Mouse (Mus musculus): ENCODE measurements around the gene Cnot4. TPM values are rescaled to one million over a fixed set of nuclear protein-coding genes. Genes with fewer than 3 reads are reported as not detected.

The Cnot4 gene
- polyA plus RNA-seq, 1 experiment = 2.9 TPM

DNA sequence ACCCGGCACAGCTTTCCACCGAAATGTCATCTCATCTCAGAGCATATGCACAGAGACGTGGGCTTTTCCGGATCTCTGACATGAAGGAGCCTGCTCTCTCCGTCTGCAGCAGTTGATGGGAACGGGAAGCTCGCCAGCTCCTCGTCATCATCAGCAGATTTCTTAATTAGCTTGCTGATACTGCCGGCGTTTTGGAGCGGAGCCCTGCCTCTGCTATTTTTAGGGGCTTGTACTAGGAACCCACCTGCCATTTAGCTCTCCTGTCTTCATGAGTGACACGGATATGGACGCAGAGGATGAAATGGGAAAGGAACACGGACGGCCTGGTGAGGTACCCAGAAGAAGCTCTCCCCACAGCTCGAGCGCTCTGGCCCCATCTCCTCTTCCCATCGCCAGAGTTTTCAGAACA, 131.3 kb downstream of the Cnot4 start:
- peaks cover 5% of the 10 kb centered on the region for H3K9me3 ChIP-seq
- no peak for TF ChIP-seq FLI1 (IDR thresholded peaks at IDR 0.05; ENCODE audit: low read length)
- no peak for TF ChIP-seq GATA1 (IDR thresholded peaks at IDR 0.05; ENCODE audit: borderline replicate concordance, low read length)
- no peak overlapping the region for H3K4me3 ChIP-seq (replicated peaks)
- peaks cover 25% of the 10 kb centered on the region for H3K4me1 ChIP-seq
- peaks cover 13% of the 10 kb centered on the region for H3K27me3 ChIP-seq (replicated peaks)
- no peaks in the 10 kb centered on the region for H3K36me3 ChIP-seq (replicated peaks; ENCODE audit: low read length)

GRCm38 (mm10) chr6:34999101-34999500, 134.4 kb downstream of the Cnot4 start:
- peaks cover 30% of the 10 kb centered on the region for H3K27me3 ChIP-seq (replicated peaks)
- H3K4me3 ChIP-seq (replicated peaks) = no peak overlapping the region
- TF ChIP-seq GATA1 (IDR thresholded peaks at IDR 0.05; ENCODE audit: borderline replicate concordance, low read length) (no peak), FLI1 (IDR thresholded peaks at IDR 0.05; ENCODE audit: low read length) (no peak)
- no peaks in the 10 kb centered on the region for H3K9me3 ChIP-seq
- no peaks in the 10 kb centered on the region for H3K36me3 ChIP-seq (replicated peaks; ENCODE audit: low read length)
- H3K4me1 ChIP-seq = peaks cover 36% of the 10 kb centered on the region

GRCm38 (mm10) chr6:34996496-34996895, 137.0 kb downstream of the Cnot4 start:
- TF ChIP-seq FLI1 (IDR thresholded peaks at IDR 0.05; ENCODE audit: low read length) (no peak), GATA1 (IDR thresholded peaks at IDR 0.05; ENCODE audit: borderline replicate concordance, low read length) (no peak)
- H3K9me3 ChIP-seq = no peaks in the 10 kb centered on the region
- no peak overlapping the region for H3K4me3 ChIP-seq (replicated peaks)
- peaks cover 42% of the 10 kb centered on the region for H3K27me3 ChIP-seq (replicated peaks)
- peaks cover 36% of the 10 kb centered on the region for H3K4me1 ChIP-seq
- no peaks in the 10 kb centered on the region for H3K36me3 ChIP-seq (replicated peaks; ENCODE audit: low read length)

DNA sequence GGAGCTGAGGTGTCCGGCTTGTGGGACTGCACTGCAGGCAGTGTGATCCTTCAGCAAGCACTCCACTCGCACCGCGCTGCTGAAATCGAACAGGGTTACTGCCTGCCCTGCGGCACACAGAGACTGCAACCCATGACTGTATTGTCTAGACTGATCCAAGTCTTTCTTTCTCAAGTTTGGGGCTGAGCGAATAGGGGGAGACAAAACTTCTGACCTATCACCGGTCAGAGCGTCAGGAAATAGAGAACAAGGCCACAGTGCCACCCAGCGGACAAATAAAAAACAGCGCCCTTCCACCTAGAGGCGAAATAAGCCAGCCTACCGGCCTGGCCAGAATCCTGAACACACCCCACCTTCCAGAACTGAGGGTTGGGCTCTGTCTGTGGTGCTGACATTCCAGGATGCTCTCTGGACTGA, 138.3 kb downstream of the Cnot4 start:
- Histone ChIP-seq H3K27me3 (replicated peaks) (peaks cover 44% of the 10 kb centered on the region), H3K4me1 (peaks cover 25% of the 10 kb centered on the region), H3K4me3 (replicated peaks) (peak overlapping the region; percentile 91), H3K36me3 (replicated peaks; ENCODE audit: low read length) (no peaks in the 10 kb centered on the region), H3K9me3 (no peaks in the 10 kb centered on the region)
- no peak for TF ChIP-seq GATA1 (IDR thresholded peaks at IDR 0.05; ENCODE audit: borderline replicate concordance, low read length)
- TF ChIP-seq FLI1 (IDR thresholded peaks at IDR 0.05; ENCODE audit: low read length) = no peak

DNA sequence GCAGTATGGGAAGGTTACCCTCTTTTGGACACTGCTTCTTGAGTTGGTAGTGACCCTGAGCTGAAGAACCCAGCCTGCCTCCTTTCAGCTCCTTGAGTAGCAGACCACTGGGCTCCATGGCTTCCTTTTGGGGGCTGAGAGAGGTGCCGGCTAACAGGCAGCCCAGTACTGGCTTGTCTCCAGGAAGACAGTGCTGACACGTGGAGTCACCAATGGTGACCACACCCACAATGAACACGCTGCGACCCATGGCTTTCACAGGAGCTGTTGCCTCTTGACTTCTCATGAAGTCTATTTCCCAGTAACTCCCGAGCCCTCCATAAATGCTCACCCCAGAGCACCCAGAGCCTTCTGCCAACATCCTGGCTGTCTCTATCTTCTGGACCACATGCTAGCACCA, 138.8 kb downstream of the Cnot4 start:
- TF ChIP-seq FLI1 (IDR thresholded peaks at IDR 0.05; ENCODE audit: low read length) (no peak), GATA1 (IDR thresholded peaks at IDR 0.05; ENCODE audit: borderline replicate concordance, low read length) (no peak)
- H3K9me3 ChIP-seq = no peaks in the 10 kb centered on the region
- H3K36me3 ChIP-seq (replicated peaks; ENCODE audit: low read length) = no peaks in the 10 kb centered on the region
- H3K4me3 ChIP-seq (replicated peaks) = peak overlapping the region; percentile 91
- peaks cover 43% of the 10 kb centered on the region for H3K27me3 ChIP-seq (replicated peaks)
- H3K4me1 ChIP-seq = peaks cover 22% of the 10 kb centered on the region

DNA sequence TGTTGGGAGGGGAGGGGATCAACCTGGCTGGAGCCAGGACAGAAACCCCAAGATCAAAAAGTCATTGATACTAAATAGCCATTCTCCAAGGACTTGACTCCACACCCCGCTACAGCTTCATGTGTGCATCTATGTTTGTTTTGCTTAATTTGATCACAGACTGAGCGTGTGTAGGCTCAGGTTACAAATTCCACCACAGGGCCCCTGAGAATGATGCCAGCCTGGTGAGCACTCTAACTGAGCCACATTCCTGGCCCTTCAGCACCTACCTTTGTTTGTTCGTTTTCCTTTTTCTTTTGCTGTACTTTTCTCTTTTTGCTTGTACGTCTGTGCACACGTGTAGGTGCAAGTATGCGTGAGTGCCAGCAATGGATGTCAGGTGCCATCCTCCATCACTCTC, 144.3 kb downstream of the Cnot4 start:
- no peaks in the 10 kb centered on the region for H3K36me3 ChIP-seq (replicated peaks; ENCODE audit: low read length)
- peaks cover 16% of the 10 kb centered on the region for H3K4me1 ChIP-seq
- H3K27me3 ChIP-seq (replicated peaks) = peaks cover 43% of the 10 kb centered on the region
- no peaks in the 10 kb centered on the region for H3K9me3 ChIP-seq
- no peak for TF ChIP-seq FLI1 (IDR thresholded peaks at IDR 0.05; ENCODE audit: low read length)
- no peak for TF ChIP-seq GATA1 (IDR thresholded peaks at IDR 0.05; ENCODE audit: borderline replicate concordance, low read length)
- no peak overlapping the region for H3K4me3 ChIP-seq (replicated peaks)

DNA sequence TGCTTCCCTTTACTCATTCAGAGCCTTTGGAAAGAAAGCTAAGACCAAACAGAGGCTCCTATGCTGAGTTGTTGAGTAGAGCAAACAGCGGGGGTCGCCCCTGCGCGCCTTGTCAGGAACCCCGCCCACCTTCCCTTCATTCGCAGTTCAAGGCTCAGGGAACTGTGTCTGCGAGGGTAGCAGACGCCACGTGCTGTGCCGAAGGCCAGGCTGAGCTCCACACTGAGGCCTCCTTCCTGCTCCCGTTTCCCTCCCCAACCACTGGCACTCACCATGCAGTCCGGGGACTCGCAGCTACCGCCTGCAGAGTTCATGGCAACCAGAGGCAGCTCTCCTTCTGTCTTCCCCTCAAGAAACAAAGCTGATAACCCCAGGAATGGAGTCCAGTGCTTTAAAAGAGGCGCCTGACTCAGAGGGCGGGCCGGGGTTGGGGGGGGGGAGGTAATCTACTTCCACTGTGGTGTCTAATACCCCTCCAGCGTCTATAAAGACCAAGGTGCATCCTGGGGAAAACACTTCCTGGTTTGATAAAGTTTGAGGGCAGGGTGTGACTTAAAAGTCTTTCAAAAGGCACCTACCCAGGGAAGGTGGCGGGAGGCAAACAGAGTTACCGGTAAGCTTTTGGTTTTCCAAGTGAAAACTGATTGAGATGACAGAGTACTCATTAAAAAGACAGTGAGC, 145.3 kb downstream of the Cnot4 start, which contains the start of gene Slc23a4:
Gene Slc23a4, minus strand, starts transcription at position 324 of the 681 bp plus-strand sequence.
- TF ChIP-seq GATA1 (IDR thresholded peaks at IDR 0.05; ENCODE audit: borderline replicate concordance, low read length) (no peak), FLI1 (IDR thresholded peaks at IDR 0.05; ENCODE audit: low read length) (no peak)
- H3K27me3 ChIP-seq (replicated peaks) = peaks cover 48% of the 10 kb centered on the region
- H3K36me3 ChIP-seq (replicated peaks; ENCODE audit: low read length) = no peaks in the 10 kb centered on the region
- peaks cover 15% of the 10 kb centered on the region for H3K4me1 ChIP-seq
- no peaks in the 10 kb centered on the region for H3K9me3 ChIP-seq
- H3K4me3 ChIP-seq (replicated peaks) = peak within 1 kb of the TSS; percentile 80

- Histone ChIP-seq H3K4me1 (peaks cover 15% of the 10 kb centered on the region), H3K27me3 (replicated peaks) (peaks cover 42% of the 10 kb centered on the region), H3K36me3 (replicated peaks; ENCODE audit: low read length) (no peaks in the 10 kb centered on the region), H3K4me3 (replicated peaks) (no peak overlapping the region), H3K9me3 (no peaks in the 10 kb centered on the region)
- TF ChIP-seq FLI1 (IDR thresholded peaks at IDR 0.05; ENCODE audit: low read length) = no peak
Measured at GRCm38 (mm10) chr6:34987085-34987645, 146.4 kb downstream of the Cnot4 start.

- H3K9me3 ChIP-seq = peaks cover 4% of the 10 kb centered on the region; the same call in 1 of the 2 replicates
Measured at GRCm38 (mm10) chr6:34980661-34981060, 152.9 kb downstream of the Cnot4 start.

DNA sequence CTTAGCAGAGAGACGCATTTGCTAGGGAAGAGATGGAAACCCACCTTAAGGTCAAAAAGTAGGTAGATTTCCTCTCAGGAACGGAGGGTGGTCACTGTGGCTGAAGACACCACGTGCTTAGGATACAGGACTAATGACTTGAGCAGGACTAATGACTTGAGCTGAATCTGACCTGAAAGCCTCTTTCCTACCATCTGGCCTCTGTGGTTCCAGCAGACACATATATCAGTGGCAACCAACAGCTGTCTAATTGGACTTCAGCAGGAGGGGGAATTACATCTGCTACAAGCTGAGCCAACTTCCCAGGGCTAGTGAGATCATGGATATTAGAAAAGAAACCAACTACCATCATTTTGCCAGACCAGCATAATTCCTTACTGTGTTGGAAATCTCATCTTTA, 154.2 kb downstream of the Cnot4 start:
- H3K4me3 ChIP-seq (replicated peaks) = no peak overlapping the region
- no peak for TF ChIP-seq GATA1 (IDR thresholded peaks at IDR 0.05; ENCODE audit: borderline replicate concordance, low read length)
- no peak for TF ChIP-seq FLI1 (IDR thresholded peaks at IDR 0.05; ENCODE audit: low read length)

More at GRCm38 (mm10) chr6:34980661-34981060, 152.9 kb downstream of the Cnot4 start:
- TF ChIP-seq FLI1 (IDR thresholded peaks at IDR 0.05; ENCODE audit: low read length) (no peak), GATA1 (IDR thresholded peaks at IDR 0.05; ENCODE audit: borderline replicate concordance, low read length) (no peak)
- no peaks in the 10 kb centered on the region for H3K36me3 ChIP-seq (replicated peaks; ENCODE audit: low read length)
- H3K4me1 ChIP-seq = peaks cover 4% of the 10 kb centered on the region; the same call in 1 of the 2 replicates
- no peak overlapping the region for H3K4me3 ChIP-seq (replicated peaks)
- peaks cover 33% of the 10 kb centered on the region for H3K27me3 ChIP-seq (replicated peaks)

More for the DNA sequence above, 154.2 kb downstream of the Cnot4 start:
- H3K4me1 ChIP-seq = peaks cover 4% of the 10 kb centered on the region; the same call in 1 of the 2 replicates
- peaks cover 4% of the 10 kb centered on the region; the same call in 1 of the 2 replicates for H3K9me3 ChIP-seq
- H3K36me3 ChIP-seq (replicated peaks; ENCODE audit: low read length) = no peaks in the 10 kb centered on the region
- peaks cover 28% of the 10 kb centered on the region for H3K27me3 ChIP-seq (replicated peaks)

Other genes with a start within 250 kb of the Cnot4 start
- gene Wdr91, start 222.8 kb downstream of the Cnot4 start, polyA plus RNA-seq (2012; ENCODE audit: insufficient read depth, low replicate concordance) = 13.0 and 28.5 TPM in 2 replicates
- not detected in 2 replicates for gene Stra8, start 213.6 kb downstream of the Cnot4 start, polyA plus RNA-seq (2012; ENCODE audit: insufficient read depth, low replicate concordance)
- gene Slc23a4, start 145.3 kb downstream of the Cnot4 start, polyA plus RNA-seq (2012; ENCODE audit: insufficient read depth, low replicate concordance) = 0.40 TPM in 1 of 2 replicates, not detected in the other
- gene Nup205, start 43.7 kb upstream of the Cnot4 start, polyA plus RNA-seq (2012; ENCODE audit: insufficient read depth, low replicate concordance) = 1.3 and 1.6 TPM in 2 replicates
- gene Slc13a4, start 174.4 kb upstream of the Cnot4 start, polyA plus RNA-seq (2012; ENCODE audit: insufficient read depth, low replicate concordance) = not detected in 2 replicates
- gene Fam180a, start 192.4 kb upstream of the Cnot4 start, polyA plus RNA-seq (2012; ENCODE audit: insufficient read depth, low replicate concordance) = not detected in 2 replicates